Mouse (Mus musculus) gastrocnemius, postnatal 4 days (tissue): ENCODE data around the gene Nptx1. TPM values are rescaled to one million over a fixed set of nuclear protein-coding genes. Genes with fewer than 3 reads are reported as not detected.

Experiments
- DNase-seq, 2 experiments: peaks; one replicate each; pipeline ENCODE4 v3.0.0; 2021 to 2022; ENCODE audit warnings: low spot score in 2 of 2, mixed read lengths in 2 of 2
- long read RNA-seq, 2 experiments: library from polyadenylated mRNA; stranded (forward); transcript quantifications; one replicate each; pipeline ENCODE4 v2.0.0; 2021
- total RNA-seq, 2 experiments: library from RNA; stranded (reverse); gene quantifications; 2 replicates each; pipeline ENCODE4 v1.2.3; 2021

Gene Nptx1
- total RNA-seq, result under 1 TPM; 0.67 to 0.88 TPM
- long read RNA-seq, experiment 1, result 0 reads
- long read RNA-seq, experiment 2, full-length matches to known transcripts, result 2 of 2 reads
- long read RNA-seq, experiment 2, partial matches to known transcripts, result 0 of 2 reads
- long read RNA-seq, experiment 2, other reads (novel, unspliced or antisense), result 0 of 2 reads

GRCm38 (mm10) chr11:119547183-119547921 is at the start of gene Nptx1:
Gene Nptx1 (minus strand): TSS chr11:119547753.
- peak in 1 of 2 experiments; percentile 27 for DNase-seq

DNA sequence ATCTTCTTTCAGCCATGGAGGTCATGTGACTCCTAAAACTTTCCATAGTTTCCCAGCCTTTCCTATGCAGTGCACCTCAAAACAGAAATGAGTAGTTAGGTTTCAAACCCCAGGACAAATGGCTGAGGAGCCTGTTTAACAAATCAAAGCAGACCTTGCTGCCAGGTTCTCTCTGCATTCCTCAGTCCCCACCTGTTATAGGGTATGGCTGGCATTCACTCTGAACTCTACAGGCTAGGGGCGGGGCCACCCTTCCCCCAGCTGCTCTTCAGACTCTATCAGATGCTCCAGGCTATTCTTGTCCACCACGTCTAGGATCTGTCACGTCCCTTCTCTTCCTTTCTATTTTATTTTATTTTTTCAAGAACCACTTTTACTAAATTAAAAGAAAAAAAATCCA is 46.4 kb upstream of the Nptx1 start:
- DNase-seq, result no peak

- DNase-seq, result no peak
Observed at GRCm38 (mm10) chr11:119589242-119589641, 41.7 kb upstream of the Nptx1 start.

GRCm38 (mm10) chr11:119587112-119587511 is 39.6 kb upstream of the Nptx1 start:
- DNase-seq, result no peak

GRCm38 (mm10) chr11:119586511-119586910 is 39.0 kb upstream of the Nptx1 start:
- no peak for DNase-seq

GRCm38 (mm10) chr11:119577721-119578120 is 30.2 kb upstream of the Nptx1 start:
- no peak for DNase-seq

DNA sequence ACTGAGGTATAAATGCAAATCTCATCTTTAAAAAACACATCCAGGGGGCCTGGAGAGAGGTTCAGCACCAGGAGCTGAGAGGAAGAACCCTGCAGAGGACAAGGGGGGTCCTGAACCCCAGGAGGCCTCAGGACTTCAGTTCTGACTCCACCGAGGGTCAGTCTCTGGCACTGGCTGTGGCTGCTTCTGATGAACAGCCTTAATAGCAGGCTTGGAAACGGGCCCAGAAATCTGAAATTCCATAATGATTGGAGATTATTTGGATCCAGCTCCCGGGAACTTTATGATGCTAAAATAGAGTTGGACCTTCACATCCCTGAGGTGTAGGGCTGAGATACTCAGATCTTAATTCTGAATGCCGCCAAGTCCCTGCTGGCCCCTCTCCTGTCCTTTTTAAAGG is 29.3 kb upstream of the Nptx1 start:
- peak in 1 of 2 experiments; percentile 33 for DNase-seq

GRCm38 (mm10) chr11:119572316-119573010 is 24.9 kb upstream of the Nptx1 start:
- no peak for DNase-seq

DNA sequence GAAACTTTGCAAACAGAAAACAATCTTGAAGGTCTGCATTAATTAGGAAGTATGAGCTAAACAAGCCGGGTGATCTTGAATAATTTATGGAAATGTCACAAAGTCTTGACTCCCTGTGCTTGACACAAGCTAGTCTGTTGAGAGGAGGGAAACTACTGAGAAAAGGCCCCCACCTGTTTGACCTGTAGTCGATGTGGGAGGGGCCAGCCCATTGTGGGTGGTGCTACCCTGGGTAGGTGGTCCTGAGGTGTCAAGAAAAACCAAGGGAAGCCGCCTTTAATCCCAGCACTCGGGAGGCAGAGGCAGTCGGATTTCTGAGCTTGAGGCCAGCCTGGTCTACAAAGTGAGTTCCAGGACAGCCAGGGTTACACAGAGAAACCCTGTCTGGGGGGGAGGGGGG is 18.6 kb upstream of the Nptx1 start:
- no peak for DNase-seq

DNA sequence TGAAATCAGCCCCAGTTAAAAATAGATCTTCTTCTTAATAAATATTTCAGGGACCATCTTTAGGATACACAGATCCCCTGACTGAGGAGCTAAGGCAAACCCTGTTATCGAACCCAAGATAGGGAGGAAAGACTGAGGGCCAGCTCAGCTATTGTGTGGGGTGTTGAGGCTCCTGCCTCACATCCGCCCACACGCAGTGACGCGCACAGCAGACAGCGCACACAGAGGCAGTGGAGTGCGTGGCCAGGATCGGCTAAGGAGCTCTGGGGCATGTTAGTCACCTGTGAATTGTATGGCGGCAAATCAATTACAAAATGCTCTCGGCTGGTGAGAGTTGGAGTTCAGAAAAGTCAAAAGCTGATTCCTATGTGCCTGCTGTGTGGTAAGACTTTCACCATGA is 18.1 kb upstream of the Nptx1 start:
- no peak for DNase-seq

- DNase-seq, result no peak
Observed at GRCm38 (mm10) chr11:119565021-119565420, 17.5 kb upstream of the Nptx1 start.

GRCm38 (mm10) chr11:119564383-119564782 is 16.8 kb upstream of the Nptx1 start:
- no peak for DNase-seq

DNA sequence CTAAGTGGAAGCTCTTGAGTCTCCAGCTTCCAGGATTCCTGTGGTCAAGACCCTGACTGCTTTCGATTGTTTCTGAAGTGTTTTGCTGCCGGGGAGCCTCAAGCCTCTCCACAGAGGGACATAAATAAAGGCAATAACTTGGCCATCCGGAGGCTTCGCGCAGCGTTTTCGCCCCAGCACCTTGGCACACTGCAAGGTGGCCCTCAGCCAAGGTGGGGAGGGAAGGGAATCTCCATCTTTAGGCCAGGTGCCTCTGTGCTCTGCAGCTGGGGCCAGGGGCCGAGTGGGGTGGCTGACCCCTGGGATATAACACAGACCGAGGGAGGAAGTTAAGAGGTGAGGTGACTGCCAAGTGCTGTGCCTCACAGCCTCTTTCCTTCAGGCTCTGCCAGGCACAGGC is 15.6 kb upstream of the Nptx1 start:
- no peak for DNase-seq

DNA sequence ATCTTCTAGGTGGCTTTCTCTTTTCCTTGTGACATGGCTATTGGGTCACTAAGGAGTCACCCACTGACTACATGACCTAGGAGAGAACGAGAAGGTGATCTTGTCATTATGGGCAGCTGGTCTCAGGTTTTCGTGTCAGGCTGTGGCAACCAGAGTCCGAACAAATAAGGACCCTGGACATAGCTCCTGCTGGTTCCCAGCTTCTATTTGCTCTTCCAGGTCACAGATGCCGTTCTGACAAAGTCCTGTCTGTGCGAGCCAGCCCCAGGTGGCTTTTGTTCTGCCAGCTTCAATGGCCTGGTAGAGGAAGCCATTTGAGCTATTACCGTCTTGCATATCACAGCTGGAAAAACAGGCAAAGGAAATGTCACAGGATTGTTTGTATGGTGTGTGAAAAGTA is 14.7 kb upstream of the Nptx1 start:
- no peak for DNase-seq

DNA sequence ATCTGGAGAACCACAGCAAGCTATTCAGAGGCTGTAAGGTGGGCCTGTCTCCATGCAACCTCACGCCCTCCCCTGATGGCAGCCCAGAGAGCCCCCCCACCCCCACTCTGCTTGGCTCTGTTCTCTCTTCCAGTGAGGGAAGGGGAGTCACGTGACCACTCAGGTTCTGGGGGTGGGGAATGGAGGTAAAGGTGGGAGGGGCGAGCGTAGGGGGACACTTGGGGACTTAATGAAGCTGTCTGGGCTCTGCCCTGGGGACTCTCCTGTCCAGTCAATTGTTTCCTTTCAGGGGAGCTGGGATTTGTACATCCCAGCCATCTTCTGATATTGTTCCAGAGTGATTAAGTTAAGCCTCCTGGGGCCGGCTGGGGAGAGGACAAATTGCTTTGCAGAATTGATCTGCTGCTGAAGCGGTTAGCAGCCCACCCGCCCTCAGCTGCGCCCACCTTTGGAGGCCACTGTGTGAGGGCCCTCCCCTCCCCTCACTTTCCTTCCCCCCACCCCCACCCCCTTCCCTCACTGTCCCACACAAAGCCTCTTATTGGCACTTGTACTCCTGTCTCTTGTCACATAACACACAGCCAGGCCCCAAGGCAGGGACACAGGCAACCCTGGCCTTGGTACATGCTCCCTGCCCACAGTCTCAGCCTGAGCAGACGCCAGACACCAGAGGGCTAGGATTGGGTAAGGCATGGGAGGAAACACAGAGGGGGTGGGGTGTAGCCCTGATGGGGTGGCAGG is 11.5 kb upstream of the Nptx1 start:
- DNase-seq, result no peak

GRCm38 (mm10) chr11:119557940-119558869 is 10.7 kb upstream of the Nptx1 start:
- DNase-seq, result no peak

GRCm38 (mm10) chr11:119555170-119555569 is 7.6 kb upstream of the Nptx1 start:
- DNase-seq, result no peak

DNA sequence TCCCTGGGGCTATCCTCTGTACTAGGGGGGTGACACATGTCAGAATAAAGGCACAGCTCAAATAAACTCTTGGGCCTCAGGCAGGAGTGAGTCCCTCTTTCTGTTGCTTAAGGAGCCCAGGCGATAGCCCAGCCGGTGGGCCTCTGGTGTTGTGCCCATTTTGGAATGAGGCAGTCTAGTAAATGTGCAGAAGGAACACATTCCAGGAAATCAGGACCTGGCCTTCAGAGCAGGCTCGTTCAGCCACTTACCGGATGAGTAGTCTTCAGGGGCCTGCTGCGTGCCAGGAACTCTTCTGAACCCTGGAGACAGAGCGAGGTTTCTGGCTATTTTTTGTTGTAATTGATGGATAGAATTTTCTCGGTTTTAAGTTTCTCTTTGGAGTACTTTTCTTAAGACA is 7.2 kb upstream of the Nptx1 start:
- DNase-seq, result no peak

DNA sequence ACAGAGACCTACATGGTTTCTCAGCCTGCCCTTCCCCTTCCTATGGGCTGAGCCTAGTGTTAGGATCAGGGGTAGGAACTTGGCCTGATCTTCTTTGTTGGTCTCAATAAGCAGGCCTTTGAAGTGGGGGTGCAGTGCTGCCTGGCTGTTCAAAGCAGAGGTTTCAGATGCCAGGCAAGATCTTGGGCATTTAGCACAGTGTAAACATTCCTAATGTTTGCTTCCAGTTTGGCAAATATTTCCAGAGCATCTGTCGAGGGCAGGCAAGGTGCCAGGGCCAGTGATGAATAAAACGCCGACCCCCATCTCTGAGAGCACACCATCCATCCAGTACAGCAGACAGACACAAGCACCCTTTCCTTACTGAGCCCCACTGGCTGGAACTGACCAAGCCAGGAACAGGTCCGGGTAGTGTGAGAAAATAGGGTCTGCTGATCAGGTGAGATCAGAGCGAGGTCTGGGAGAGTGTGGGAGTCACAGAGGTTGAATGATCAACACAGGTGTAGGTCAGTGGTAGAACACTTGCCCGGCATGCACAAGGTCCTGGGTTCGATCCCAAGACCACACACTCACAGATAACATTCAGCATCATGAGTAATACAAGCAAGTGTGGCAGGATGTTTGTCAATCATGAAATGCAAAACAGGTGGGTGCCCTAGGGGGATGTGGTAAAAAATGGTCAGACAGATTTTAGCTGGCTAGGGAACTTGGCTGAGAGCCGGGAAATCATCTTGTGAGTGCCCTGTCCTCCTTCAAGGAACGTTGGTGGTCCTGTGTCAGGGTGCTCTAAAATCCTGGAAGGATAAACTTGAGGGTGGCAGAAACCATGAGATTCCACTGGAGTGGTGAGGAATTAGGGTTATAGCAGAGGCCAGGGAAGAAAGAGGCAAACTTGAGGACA is 5.6 kb upstream of the Nptx1 start:
- DNase-seq, result no peak

DNA sequence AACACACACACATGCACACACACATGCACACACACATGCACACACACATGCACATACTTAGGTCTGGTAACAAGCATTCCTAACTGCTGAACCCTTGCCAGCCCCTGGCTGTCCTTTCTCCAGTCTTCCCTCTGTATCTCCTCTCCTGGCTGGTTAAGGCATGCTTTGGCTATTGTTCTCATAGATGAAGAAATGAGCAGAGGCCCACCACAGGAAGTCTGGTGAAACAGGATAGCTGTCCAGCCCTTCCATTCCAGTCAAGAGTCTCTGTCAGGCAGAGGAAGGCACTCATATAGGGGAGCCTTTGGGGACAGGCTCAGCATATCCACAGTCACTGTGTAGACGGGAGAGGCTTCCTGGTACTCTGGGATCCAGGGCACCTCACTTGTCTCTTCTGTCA is 4.7 kb upstream of the Nptx1 start:
- DNase-seq, result no peak
